Mouse (Mus musculus) lung, adult 2 months (tissue): ENCODE data around the gene Hoxc5. TPM values are rescaled to one million over a fixed set of nuclear protein-coding genes. Genes with fewer than 3 reads are reported as not detected.

Experiments used
- DNase-seq: peaks from one replicate; pipeline ENCODE4 v3.0.0; 2022
- H3K4me1 ChIP-seq: fragments of 200-500 bp; 2 replicates; pipeline ENCODE4 v1.6.1; 2011; ENCODE audit warnings: low read length; ENCODE audit not compliant: control insufficient read depth, insufficient read depth
- H3K4me3 ChIP-seq: fragments of 200-500 bp; replicated peaks from 2 replicates; pipeline ENCODE3; 2011; ENCODE audit warnings: low read depth, mild to moderate bottlenecking, control low read depth, low read length; ENCODE audit errors: extremely low read depth
- CTCF ChIP-seq: fragments of 200-500 bp; IDR thresholded peaks from 2 replicates; pipeline ENCODE4 v1.5.1; 2011; ENCODE audit warnings: mild to moderate bottlenecking, low read length, control low read depth; ENCODE audit not compliant: insufficient read depth
- POLR2A ChIP-seq: fragments of 200-500 bp; IDR thresholded peaks from 2 replicates; pipeline ENCODE4 v1.6.1; 2011; ENCODE audit warnings: low read depth, mild to moderate bottlenecking, control low read depth, low read length, borderline replicate concordance; ENCODE audit errors: extremely low read depth
- WGBS: fragments of 180-500 bp; shearing (Covaris S2); methylation state at CpG from one replicate; pipeline ENCODE4 v1.1.7; 2018; 5-methylcytosine and 5-hydroxymethylcytosine counted together
- polyA plus RNA-seq: library from polyadenylated mRNA; depleted of rRNA; stranded (reverse); fragments of >200 nt; gene quantifications from 2 replicates; pipeline ENCODE4 v1.2.3, GENCODE M21; 2012

Gene Hoxc5
- polyA plus RNA-seq, 1 experiment = 1.6 TPM

DNA sequence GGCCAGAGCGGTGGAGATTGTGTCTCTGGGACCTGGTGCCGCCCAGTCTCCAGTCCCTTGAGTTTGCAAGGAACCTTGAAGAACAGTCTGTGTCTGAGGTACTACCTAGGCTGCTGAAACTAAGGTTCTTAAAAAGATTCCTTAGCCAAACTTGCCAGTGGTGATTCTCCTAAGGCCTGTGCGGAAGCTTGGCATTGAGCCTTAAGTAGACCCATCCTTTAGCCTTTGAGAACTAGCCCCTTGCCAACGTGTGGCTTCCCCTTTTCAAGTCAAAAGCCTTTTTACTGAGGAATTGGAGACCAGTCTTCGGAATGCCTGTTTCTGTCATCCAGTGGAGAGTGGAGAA lies 23.8 kb upstream of the Hoxc5 start:
- H3K4me3 ChIP-seq = no peak overlapping the region
- 7% methylated on average over 5 of the region's 5 CpGs for WGBS
- no peak for TF ChIP-seq POLR2A
- no peaks in the 10 kb centered on the region for H3K4me1 ChIP-seq
- no peak for DNase-seq

DNA sequence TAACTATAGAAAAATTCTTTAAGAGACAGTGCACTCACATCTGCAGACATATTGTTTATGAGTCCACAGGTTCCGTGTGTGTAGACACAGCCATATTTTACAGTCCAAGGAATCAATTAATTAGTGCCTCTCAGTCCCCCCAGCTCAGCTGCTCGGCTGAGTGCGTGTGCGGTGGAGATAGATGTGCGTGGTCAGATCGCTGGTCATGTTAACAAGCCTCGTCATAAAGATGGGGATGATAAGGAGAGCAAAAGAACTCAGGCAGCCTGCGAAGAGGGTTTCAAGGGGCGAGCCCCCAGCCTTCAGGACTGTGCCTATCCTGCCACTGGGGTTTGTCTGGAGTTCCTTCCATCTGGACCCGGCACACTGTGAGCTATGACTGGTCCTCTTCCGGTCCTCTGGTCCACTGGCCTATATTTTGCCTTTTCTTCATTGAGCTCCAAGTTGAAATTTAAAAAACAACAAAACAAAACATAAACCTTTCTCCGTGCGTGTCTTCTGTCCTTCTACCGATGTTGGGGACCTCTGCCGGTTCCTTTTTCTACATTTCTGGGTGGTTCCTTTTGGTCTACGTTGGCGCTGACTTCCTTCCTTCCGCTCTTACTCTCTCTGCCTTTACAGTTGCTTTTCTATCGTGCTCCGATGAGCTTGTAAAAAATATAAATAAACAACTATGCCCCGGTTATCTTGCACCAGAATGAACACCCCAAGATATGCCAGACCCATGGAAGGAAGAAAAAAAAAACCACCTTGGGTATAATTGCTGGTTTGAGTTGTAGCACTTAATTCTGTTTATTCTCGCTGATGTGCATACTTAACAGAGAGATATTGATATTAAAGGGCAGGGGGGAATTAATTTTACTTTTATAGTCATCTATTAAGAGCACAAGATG lies 21.8 kb upstream of the Hoxc5 start:
- Histone ChIP-seq H3K4me1 (no peaks in the 10 kb centered on the region), H3K4me3 (no peak overlapping the region)
- no peak for DNase-seq
- 15% methylated on average over 22 of the region's 22 CpGs for WGBS
- TF ChIP-seq CTCF = no peak
- no peak for TF ChIP-seq POLR2A

DNA sequence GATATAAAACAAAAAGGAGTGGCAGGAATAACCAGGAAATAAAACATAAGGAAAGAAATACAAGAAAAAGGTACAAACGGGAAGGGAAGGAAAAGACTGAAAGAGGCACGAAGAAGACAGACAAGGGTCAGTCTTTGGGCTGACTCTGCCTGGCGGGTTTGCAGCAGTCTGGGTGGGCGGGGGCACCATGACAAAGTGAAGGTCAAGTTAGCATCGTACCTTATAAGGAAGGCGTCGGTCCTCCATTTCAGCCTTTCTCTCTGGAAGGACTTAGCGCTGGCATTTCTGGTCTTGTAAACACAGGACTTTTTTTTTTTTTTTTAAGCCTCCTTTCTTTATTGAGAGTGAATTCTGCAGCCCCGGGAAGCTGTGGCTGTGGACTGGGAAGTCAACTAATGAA lies 20.0 kb upstream of the Hoxc5 start:
- DNase-seq = no peak
- H3K4me3 ChIP-seq = no peak overlapping the region
- no peak for TF ChIP-seq POLR2A
- TF ChIP-seq CTCF = no peak
- H3K4me1 ChIP-seq = no peaks in the 10 kb centered on the region
- 9% methylated on average over 9 of the region's 9 CpGs for WGBS

DNA sequence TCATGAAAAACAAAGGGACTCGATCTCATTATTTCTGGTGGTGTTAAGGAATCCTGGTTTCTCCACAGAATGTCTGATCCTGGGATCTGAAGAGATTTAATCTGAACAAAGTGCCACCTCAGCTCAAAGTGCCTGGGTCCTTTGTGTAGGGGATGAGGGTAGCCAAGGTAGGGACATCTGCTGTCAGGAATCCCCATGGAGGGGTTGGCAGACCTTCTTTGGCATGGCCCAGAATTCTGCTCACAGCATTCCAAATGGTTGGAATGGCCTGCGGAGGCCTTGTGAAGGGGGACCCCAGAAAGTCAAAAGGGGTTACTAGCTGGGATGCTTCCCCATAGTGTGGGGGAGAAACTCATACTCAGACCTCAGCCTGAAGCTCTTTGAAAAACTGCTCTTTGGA lies 18.4 kb upstream of the Hoxc5 start:
- Histone ChIP-seq H3K4me3 (no peak overlapping the region), H3K4me1 (no peaks in the 10 kb centered on the region)
- TF ChIP-seq CTCF (no peak), POLR2A (no peak)
- no peak for DNase-seq
- 17% methylated on average over 2 of the region's 2 CpGs for WGBS

- TF ChIP-seq CTCF (no peak), POLR2A (no peak)
- no peak for DNase-seq
- H3K4me1 ChIP-seq = no peaks in the 10 kb centered on the region
- WGBS = 3% methylated on average over 20 of the region's 20 CpGs
- no peak overlapping the region for H3K4me3 ChIP-seq
Observed at GRCm38 (mm10) chr15:102949696-102950095, 17.5 kb upstream of the Hoxc5 start.

GRCm38 (mm10) chr15:102950877-102951276 lies 16.4 kb upstream of the Hoxc5 start:
- Histone ChIP-seq H3K4me3 (no peak overlapping the region), H3K4me1 (no peaks in the 10 kb centered on the region; the same call in 1 of the 2 replicates)
- TF ChIP-seq CTCF (no peak), POLR2A (no peak)
- DNase-seq = no peak
- WGBS = 10% methylated on average over 2 of the region's 2 CpGs

- no peaks in the 10 kb centered on the region; the same call in 1 of the 2 replicates for H3K4me1 ChIP-seq
- 8% methylated on average over 6 of the region's 6 CpGs for WGBS
- H3K4me3 ChIP-seq = no peak overlapping the region
- no peak for DNase-seq
- TF ChIP-seq POLR2A (no peak), CTCF (no peak)
Observed at GRCm38 (mm10) chr15:102953561-102953960, 13.7 kb upstream of the Hoxc5 start.

GRCm38 (mm10) chr15:102954192-102955006 lies 12.8 kb upstream of the Hoxc5 start, which contains the start of gene Hoxc11:
Hoxc11 (plus strand) TSS chr15:102954427.
- no peak within 1 kb of the TSS for H3K4me3 ChIP-seq
- TF ChIP-seq POLR2A = no peak
- TF ChIP-seq CTCF = no peak
- DNase-seq = no peak
- 3% methylated on average over 57 of the region's 57 CpGs for WGBS
- no peaks in the 10 kb centered on the region; the same call in 1 of the 2 replicates for H3K4me1 ChIP-seq

DNA sequence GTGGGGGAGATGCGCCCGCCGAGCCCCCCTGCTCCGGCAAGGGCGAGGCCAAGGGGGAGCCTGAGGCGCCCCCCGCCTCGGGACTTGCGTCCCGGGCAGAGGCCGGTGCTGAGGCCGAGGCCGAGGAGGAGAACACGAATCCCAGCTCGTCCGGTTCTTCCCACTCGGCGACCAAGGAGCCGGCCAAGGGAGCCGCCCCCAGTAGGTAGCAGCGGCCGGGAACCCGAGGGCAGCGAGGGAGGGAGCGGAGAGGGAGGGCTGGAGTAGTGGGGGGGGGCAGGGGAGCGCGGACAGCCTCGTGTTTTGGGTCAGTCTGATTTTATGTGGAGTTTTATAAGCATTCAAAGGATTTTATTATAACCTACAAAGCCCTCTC lies 12.2 kb upstream of the Hoxc5 start:
- no peak for DNase-seq
- TF ChIP-seq POLR2A (no peak), CTCF (no peak)
- H3K4me3 ChIP-seq = no peak overlapping the region
- no peaks in the 10 kb centered on the region; the same call in 1 of the 2 replicates for H3K4me1 ChIP-seq
- 1% methylated on average over 28 of the region's 28 CpGs for WGBS
